9 mouse cellular contexts compared by ENCODE assay signal in genomic region chr16:74410125-74410524, GRCm38 (mm10). TPM values are rescaled to one million over a fixed set of nuclear protein-coding genes. Genes with fewer than 3 reads are reported as not detected.
DNase-seq lines count a peak whose midpoint lies in the region; ATAC-seq and TF ChIP-seq lines count a peak whose summit lies in the region.
"Had no signal": no experiment of that assay in that cellular context is flagged by ENCODE, and none has a peak within 500 bp of the region (broad histone marks: within the 10 kb centered on the region; RNA-seq: fewer than 3 reads in every experiment).

No protein-coding gene starts in this region.

- no peaks in the 10 kb centered on the region for H3K9me3 ChIP-seq in forebrain, embryonic 14.5 days (replicated peaks; ENCODE audit: control insufficient read depth, low read length)
- no peaks in the 10 kb centered on the region for H3K9me3 ChIP-seq in midbrain, embryonic 15.5 days

- TF ChIP-seq CTCF in layer of hippocampus, adult 2 months (conservative IDR thresholded peaks at IDR 0.05) = no peak
- no peak for TF ChIP-seq CTCF in thymus, adult 2 months (IDR thresholded peaks at IDR 0.05; ENCODE audit: borderline replicate concordance, control insufficient read depth, extremely low read depth, insufficient read depth, low read length, poor library complexity)

- WGBS in forebrain, embryonic 14.5 days = 11% methylated on average over 6 of the region's 6 CpGs
- WGBS in midbrain, embryonic 15.5 days = 18% methylated on average over 6 of the region's 6 CpGs
- 51% methylated on average over 6 of the region's 6 CpGs for WGBS in thymus, adult 2 months

- peak overlapping the region; percentile 95 for H3K4me2 ChIP-seq in forebrain, embryonic 14.5 days (ENCODE audit: low read length)
- peak overlapping the region; percentile 77 for H3K4me2 ChIP-seq in midbrain, embryonic 15.5 days

- H3K4me3 ChIP-seq in layer of hippocampus, adult 2 months = peak overlapping the region; percentile 62
- H3K4me3 ChIP-seq in forebrain, embryonic 14.5 days (ENCODE audit: low read depth, low read length) = peak overlapping the region; percentile 69
- peak overlapping the region; percentile 65 for H3K4me3 ChIP-seq in midbrain, embryonic 15.5 days
- H3K4me3 ChIP-seq in thymus, adult 2 months (ENCODE audit: control insufficient read depth, insufficient read depth, low read length) = no peak overlapping the region

- peak overlapping the region; percentile 78 for H3K9ac ChIP-seq in forebrain, embryonic 14.5 days (ENCODE audit: low read length)
- peak overlapping the region; percentile 80 for H3K9ac ChIP-seq in midbrain, embryonic 15.5 days

- no peak for DNase-seq in layer of hippocampus, adult 2 months (ENCODE audit: low spot score in 2 of 2)
- DNase-seq in layer of hippocampus, adult 9-11 months = no peak
- peak; percentile 66 for DNase-seq in forebrain, embryonic 14.5 days (ENCODE audit: low spot score)
- DNase-seq in kidney, postnatal 4 days = peak; percentile 40 to 51
- DNase-seq in thymus, postnatal 14 days = no peak
- DNase-seq in MN1 (ENCODE audit: low spot score) = no peak
- no peak for DNase-seq in thymus, adult 2 months

- H3K4me1 ChIP-seq in forebrain, embryonic 14.5 days (ENCODE audit: control insufficient read depth, insufficient read depth, low read length) = no peaks in the 10 kb centered on the region
- H3K4me1 ChIP-seq in midbrain, embryonic 15.5 days = peaks cover 12% of the 10 kb centered on the region
- H3K4me1 ChIP-seq in thymus, adult 2 months (replicated peaks; ENCODE audit: control insufficient read depth, insufficient read depth, low read length) = no peaks in the 10 kb centered on the region

- peak; percentile 37; the same call in 1 of the 2 replicates for ATAC-seq in forebrain, embryonic 14.5 days
- ATAC-seq in midbrain, embryonic 15.5 days (replicated peaks) = peak; percentile 41; the same call in 1 of the 2 replicates
- ATAC-seq: Patski had no signal

- H3K36me3 ChIP-seq in forebrain, embryonic 14.5 days (ENCODE audit: control insufficient read depth, insufficient read depth, low read length) = no peaks in the 10 kb centered on the region
- H3K36me3 ChIP-seq in midbrain, embryonic 15.5 days (replicated peaks) = no peaks in the 10 kb centered on the region
- no peaks in the 10 kb centered on the region for H3K36me3 ChIP-seq in thymus, adult 2 months (ENCODE audit: control insufficient read depth, insufficient read depth, low read length)

- peak overlapping the region; percentile 78; the same call in 1 of the 2 replicates for H3K27ac ChIP-seq in layer of hippocampus, adult 2 months
- peak overlapping the region; percentile 91; the same call in 1 of the 2 replicates for H3K27ac ChIP-seq in forebrain, embryonic 14.5 days (ENCODE audit: low read depth, low read length)
- peak overlapping the region; percentile 91 for H3K27ac ChIP-seq in midbrain, embryonic 15.5 days
- H3K27ac ChIP-seq in thymus, adult 2 months (ENCODE audit: control insufficient read depth, insufficient read depth, low read length) = no peak overlapping the region

- no peak for TF ChIP-seq POLR2A in thymus, adult 2 months (IDR thresholded peaks at IDR 0.05; ENCODE audit: control insufficient read depth, extremely low read depth, insufficient read depth, low read length, poor library complexity)

- no peaks in the 10 kb centered on the region for H3K27me3 ChIP-seq in forebrain, embryonic 14.5 days (replicated peaks; ENCODE audit: control insufficient read depth, insufficient read depth, low read length)
- H3K27me3 ChIP-seq in midbrain, embryonic 15.5 days (replicated peaks) = no peaks in the 10 kb centered on the region
- H3K27me3 ChIP-seq in thymus, adult 2 months (ENCODE audit: control insufficient read depth, insufficient read depth, low read length) = no peaks in the 10 kb centered on the region; the same call in 1 of the 2 replicates

RNA-seq across cellular contexts. Expression of gene Robo2, which starts 1.5 kb away (rescaled TPM):
- 100 to 1,000 TPM; 101 to 105 TPM for total RNA-seq in layer of hippocampus, adult 2 months (2021)
- 64.7 and 94.0 TPM in 2 replicates for polyA plus RNA-seq in forebrain, embryonic 14.5 days (2014; fragmentation: Nextera tagmentation; extraction: Ambion mirVana)
- polyA plus RNA-seq in midbrain, embryonic 15.5 days (2015; fragmentation: Nextera tagmentation; extraction: Ambion mirVana) = 91.6 and 95.0 TPM in 2 replicates
- polyA plus RNA-seq in thymus, adult 2 months (2012; rRNA removed) = 2.1 and 2.2 TPM in 2 replicates

Comparison
In these comparisons a context has a peak if more than half of its experiments do, and no peak if none do; other contexts are left out.
1. DNase-seq: peak in forebrain, embryonic 14.5 days (single experiment) and kidney, postnatal 4 days (2 of 2); none in layer of hippocampus, adult 2 months (0 of 2), layer of hippocampus, adult 9-11 months (single experiment), thymus, postnatal 14 days (single experiment), MN1 (single experiment) and thymus, adult 2 months (single experiment).
2. RNA of gene Robo2, which starts 1.5 kb away (polyA plus RNA-seq): 91.6 to 95.0 TPM in midbrain, embryonic 15.5 days and 64.7 to 94.0 TPM in forebrain, embryonic 14.5 days; 2.1 to 2.2 TPM in thymus, adult 2 months; every median in the first group is over 10 times any median in the second.